Mouse (Mus musculus) stomach, embryonic 15.5 days (tissue): Measurements from ENCODE around the gene Slc25a26. TPM values are rescaled to one million over a fixed set of nuclear protein-coding genes. Genes with fewer than 3 reads are reported as not detected.

Experiments
- ATAC-seq: fragments of 200-750 bp; cut with Nextera tagmentation; 2 replicates; pipeline ENCODE4 v1.8.0; 2017; ENCODE audit warnings: low read depth, moderate number of reproducible peaks, moderate TSS enrichment; ENCODE audit not compliant: insufficient read depth, low FRiP score
- H3K27ac ChIP-seq: fragments of 300-500 bp; sonication (generic); 2 replicates; pipeline ENCODE4 v1.5.1; 2015; ENCODE audit warnings: mild to moderate bottlenecking, inconsistent platforms
- H3K27me3 ChIP-seq: fragments of 300-500 bp; sonication (generic); replicated peaks from 2 replicates; pipeline ENCODE4 v1.6.1; 2015; ENCODE audit warnings: inconsistent platforms
- H3K36me3 ChIP-seq: fragments of 300-500 bp; sonication (generic); 2 replicates; pipeline ENCODE4 v1.6.1; 2015; ENCODE audit warnings: inconsistent platforms
- H3K4me1 ChIP-seq: fragments of 300-500 bp; sonication (generic); 2 replicates; pipeline ENCODE4 v1.6.1; 2015; ENCODE audit warnings: inconsistent platforms
- H3K4me2 ChIP-seq: fragments of 300-500 bp; sonication (generic); 2 replicates; pipeline ENCODE4 v1.6.1; 2015; ENCODE audit warnings: mild to moderate bottlenecking, inconsistent platforms
- H3K4me3 ChIP-seq: fragments of 300-500 bp; sonication (generic); replicated peaks from 2 replicates; pipeline ENCODE4 v1.5.1; 2015; ENCODE audit warnings: inconsistent platforms
- H3K9ac ChIP-seq: fragments of 300-500 bp; sonication (generic); 2 replicates; pipeline ENCODE4 v1.6.1; 2015; ENCODE audit warnings: inconsistent platforms
- H3K9me3 ChIP-seq: fragments of 300-500 bp; sonication (generic); 2 replicates; pipeline ENCODE4 v1.6.1; 2016; ENCODE audit warnings: inconsistent platforms
- WGBS: fragments of 180-500 bp; shearing (Covaris S2); methylation state at CpG from one replicate; pipeline ENCODE4 v1.1.7; 2015; 5-methylcytosine and 5-hydroxymethylcytosine counted together
- polyA plus RNA-seq: library from polyadenylated mRNA; unstranded; fragments of >200 nt; fragmentation: Nextera tagmentation; extraction: Ambion mirVana; gene quantifications from 2 replicates; pipeline ENCODE4 v1.2.1, GENCODE M21; 2015

The Slc25a26 gene
- polyA plus RNA-seq, 1 experiment from 2014 or later: 7.9 TPM

- no peak overlapping the region for H3K4me3 ChIP-seq
- no peak overlapping the region for H3K9ac ChIP-seq
- H3K4me2 ChIP-seq: no peak overlapping the region
- no peaks in the 10 kb centered on the region for H3K27me3 ChIP-seq
- whole genome bisulfite sequencing: 97% methylated on average over 1 of the region's 1 CpGs
- no peak overlapping the region for H3K27ac ChIP-seq
- no peaks in the 10 kb centered on the region for H3K9me3 ChIP-seq
- H3K4me1 ChIP-seq: no peaks in the 10 kb centered on the region
- no peak for ATAC-seq
- H3K36me3 ChIP-seq: no peaks in the 10 kb centered on the region
Observed at GRCm38 (mm10) chr6:94560896-94561295, 60.8 kb downstream of the Slc25a26 start.

GRCm38 (mm10) chr6:94561346-94561745, 61.2 kb downstream of the Slc25a26 start:
- Histone ChIP-seq H3K9ac (no peak overlapping the region), H3K36me3 (no peaks in the 10 kb centered on the region), H3K27me3 (no peaks in the 10 kb centered on the region), H3K4me3 (no peak overlapping the region), H3K9me3 (no peaks in the 10 kb centered on the region), H3K27ac (no peak overlapping the region), H3K4me2 (no peak overlapping the region), H3K4me1 (no peaks in the 10 kb centered on the region)
- ATAC-seq: no peak
- WGBS: 52% methylated on average over 1 of the region's 1 CpGs

- no peaks in the 10 kb centered on the region for H3K27me3 ChIP-seq
Observed at GRCm38 (mm10) chr6:94563203-94563940, 63.2 kb downstream of the Slc25a26 start.

GRCm38 (mm10) chr6:94565766-94566165, 65.6 kb downstream of the Slc25a26 start:
- H3K4me2 ChIP-seq: no peak overlapping the region
- ATAC-seq: no peak
- H3K9ac ChIP-seq: no peak overlapping the region
- 89% methylated on average over 2 of the region's 2 CpGs for WGBS
- H3K9me3 ChIP-seq: no peaks in the 10 kb centered on the region
- no peaks in the 10 kb centered on the region for H3K4me1 ChIP-seq
- no peak overlapping the region for H3K4me3 ChIP-seq
- no peaks in the 10 kb centered on the region for H3K36me3 ChIP-seq
- H3K27me3 ChIP-seq: no peaks in the 10 kb centered on the region
- no peak overlapping the region for H3K27ac ChIP-seq

More at GRCm38 (mm10) chr6:94563203-94563940, 63.2 kb downstream of the Slc25a26 start:
- H3K27ac ChIP-seq: no peak overlapping the region
- no peak overlapping the region for H3K9ac ChIP-seq
- WGBS: 45% methylated on average over 8 of the region's 8 CpGs
- no peak overlapping the region for H3K4me2 ChIP-seq
- no peaks in the 10 kb centered on the region for H3K36me3 ChIP-seq
- H3K4me1 ChIP-seq: no peaks in the 10 kb centered on the region
- no peaks in the 10 kb centered on the region for H3K9me3 ChIP-seq
- no peak overlapping the region for H3K4me3 ChIP-seq
- no peak for ATAC-seq

- 88% methylated on average over 2 of the region's 2 CpGs for WGBS
- Histone ChIP-seq H3K9ac (no peak overlapping the region), H3K4me3 (no peak overlapping the region), H3K9me3 (no peaks in the 10 kb centered on the region), H3K27me3 (no peaks in the 10 kb centered on the region), H3K36me3 (no peaks in the 10 kb centered on the region), H3K4me1 (no peaks in the 10 kb centered on the region), H3K27ac (no peak overlapping the region), H3K4me2 (no peak overlapping the region)
- ATAC-seq: no peak
Observed at GRCm38 (mm10) chr6:94568040-94568439, 67.9 kb downstream of the Slc25a26 start.

- no peak overlapping the region for H3K27ac ChIP-seq
- WGBS: 54% methylated on average over 9 of the region's 9 CpGs
- no peaks in the 10 kb centered on the region for H3K36me3 ChIP-seq
- no peak overlapping the region for H3K4me3 ChIP-seq
- no peak overlapping the region for H3K9ac ChIP-seq
- no peak for ATAC-seq
- H3K4me2 ChIP-seq: no peak overlapping the region
- no peaks in the 10 kb centered on the region for H3K4me1 ChIP-seq
- H3K27me3 ChIP-seq: no peaks in the 10 kb centered on the region
- no peaks in the 10 kb centered on the region for H3K9me3 ChIP-seq
Observed at GRCm38 (mm10) chr6:94575526-94576166, 75.5 kb downstream of the Slc25a26 start.

DNA sequence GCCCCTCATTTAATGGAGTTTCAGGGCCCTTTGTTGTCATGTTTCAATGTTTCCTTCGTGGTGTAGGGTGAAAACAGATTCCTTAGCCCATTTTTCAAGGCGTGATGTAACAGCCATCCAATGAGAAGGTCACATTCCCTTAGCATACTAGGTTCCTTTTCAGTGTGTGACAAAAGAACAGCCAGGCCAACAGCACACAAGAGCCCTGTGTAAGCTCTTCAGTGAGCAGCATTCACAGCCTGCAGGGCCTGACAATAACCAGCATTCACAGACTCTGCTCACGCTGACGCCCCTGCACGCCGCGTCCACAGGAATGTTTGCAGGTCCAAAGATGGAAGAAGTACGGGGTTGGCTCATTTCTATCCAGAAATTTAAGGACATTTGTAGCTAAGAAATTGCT, 77.9 kb downstream of the Slc25a26 start:
- ATAC-seq: no peak
- no peak overlapping the region for H3K27ac ChIP-seq
- 71% methylated on average over 8 of the region's 8 CpGs for WGBS

DNA sequence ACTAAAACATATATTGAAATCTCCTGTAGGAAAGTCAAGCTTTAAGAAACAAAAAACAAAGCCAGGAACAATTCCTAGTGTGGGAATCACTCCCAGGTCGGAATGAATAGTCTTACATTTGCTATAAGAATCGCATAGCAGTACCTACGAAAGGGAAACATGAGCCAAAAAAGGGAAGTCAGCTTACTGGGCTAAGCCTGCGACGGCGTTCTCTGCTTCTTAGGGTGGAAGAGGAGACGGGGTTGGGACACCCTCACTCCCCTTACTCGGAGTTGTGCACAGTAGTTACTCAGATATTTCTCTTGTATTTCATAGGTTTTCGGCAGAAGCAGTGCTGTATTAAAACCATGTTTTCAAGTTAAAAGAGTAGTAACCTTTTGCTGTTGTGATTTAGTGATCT, 81.9 kb downstream of the Slc25a26 start:
- H3K9ac ChIP-seq: no peak overlapping the region
- H3K36me3 ChIP-seq: no peaks in the 10 kb centered on the region
- no peak overlapping the region for H3K4me3 ChIP-seq
- H3K9me3 ChIP-seq: no peaks in the 10 kb centered on the region
- no peaks in the 10 kb centered on the region for H3K4me1 ChIP-seq
- no peaks in the 10 kb centered on the region for H3K27me3 ChIP-seq
- no peak overlapping the region for H3K4me2 ChIP-seq
- H3K27ac ChIP-seq: no peak overlapping the region
- WGBS: 77% methylated on average over 9 of the region's 9 CpGs
- no peak for ATAC-seq

More for the DNA sequence above, 77.9 kb downstream of the Slc25a26 start:
- H3K27me3 ChIP-seq: no peaks in the 10 kb centered on the region
- H3K36me3 ChIP-seq: no peaks in the 10 kb centered on the region
- no peaks in the 10 kb centered on the region for H3K4me1 ChIP-seq
- H3K9ac ChIP-seq: no peak overlapping the region
- H3K9me3 ChIP-seq: no peaks in the 10 kb centered on the region
- H3K4me3 ChIP-seq: no peak overlapping the region
- no peak overlapping the region for H3K4me2 ChIP-seq

DNA sequence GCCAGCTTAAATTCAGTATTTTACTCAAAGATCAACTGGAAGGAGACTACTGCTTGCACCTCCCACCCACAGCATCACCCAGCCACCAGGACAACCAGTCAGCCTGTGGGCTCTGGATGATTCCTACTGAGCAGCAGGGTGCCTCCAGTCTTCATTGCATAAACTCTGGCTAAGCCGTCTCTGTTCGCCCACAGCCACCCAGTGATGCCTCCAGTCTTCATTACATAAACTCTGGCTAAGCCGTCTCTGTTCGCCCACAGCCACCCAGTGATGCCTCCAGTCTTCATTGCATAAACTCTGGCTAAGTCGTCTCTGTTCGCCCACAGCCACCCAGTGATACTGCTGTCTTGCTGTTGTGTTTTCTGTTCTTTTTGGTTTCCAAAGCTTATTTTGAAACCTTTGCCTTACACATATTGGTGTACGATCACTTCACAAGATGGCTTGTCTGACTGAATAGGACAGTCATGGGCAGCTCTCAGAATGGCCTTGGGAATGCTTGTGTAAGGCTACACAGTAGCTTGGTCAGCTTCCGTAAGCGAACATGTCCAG, 84.1 kb downstream of the Slc25a26 start:
- Histone ChIP-seq H3K4me3 (no peak overlapping the region), H3K27ac (no peak overlapping the region), H3K27me3 (no peaks in the 10 kb centered on the region), H3K4me2 (no peak overlapping the region), H3K36me3 (no peaks in the 10 kb centered on the region), H3K9me3 (no peaks in the 10 kb centered on the region), H3K4me1 (no peaks in the 10 kb centered on the region), H3K9ac (no peak overlapping the region)
- 91% methylated on average over 9 of the region's 9 CpGs for WGBS
- no peak for ATAC-seq

- no peak overlapping the region for H3K4me2 ChIP-seq
- WGBS: 83% methylated on average over 4 of the region's 4 CpGs
- H3K9me3 ChIP-seq: no peaks in the 10 kb centered on the region
- ATAC-seq: no peak
- no peaks in the 10 kb centered on the region for H3K27me3 ChIP-seq
- no peak overlapping the region for H3K4me3 ChIP-seq
- no peak overlapping the region for H3K27ac ChIP-seq
- H3K4me1 ChIP-seq: no peaks in the 10 kb centered on the region
- no peaks in the 10 kb centered on the region for H3K36me3 ChIP-seq
- H3K9ac ChIP-seq: no peak overlapping the region
Observed at GRCm38 (mm10) chr6:94584976-94585375, 84.8 kb downstream of the Slc25a26 start.

DNA sequence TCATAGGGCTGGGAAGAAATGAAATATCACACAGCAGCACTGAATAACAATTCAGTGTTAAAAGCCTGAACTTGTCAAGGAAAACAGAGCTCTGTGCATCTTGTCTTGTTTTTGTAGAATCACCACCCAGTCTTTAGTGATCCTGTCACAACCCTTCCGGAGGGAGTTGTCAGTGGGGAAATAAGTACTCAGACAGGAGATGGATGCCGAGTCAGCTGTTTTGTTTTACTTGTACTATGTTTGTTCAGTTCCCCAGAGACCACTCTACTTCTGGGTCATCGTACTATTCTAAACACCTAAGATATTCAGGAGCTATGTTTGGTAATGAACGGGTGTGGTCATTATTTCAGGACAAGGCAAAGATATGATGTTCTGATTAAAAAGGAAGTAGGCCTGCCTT, 88.2 kb downstream of the Slc25a26 start:
- Histone ChIP-seq H3K27me3 (no peaks in the 10 kb centered on the region), H3K4me1 (peaks cover 10% of the 10 kb centered on the region), H3K4me3 (no peak overlapping the region), H3K9me3 (no peaks in the 10 kb centered on the region), H3K4me2 (no peak overlapping the region), H3K27ac (no peak overlapping the region), H3K36me3 (no peaks in the 10 kb centered on the region), H3K9ac (no peak overlapping the region)
- no peak for ATAC-seq
- 56% methylated on average over 4 of the region's 4 CpGs for WGBS

DNA sequence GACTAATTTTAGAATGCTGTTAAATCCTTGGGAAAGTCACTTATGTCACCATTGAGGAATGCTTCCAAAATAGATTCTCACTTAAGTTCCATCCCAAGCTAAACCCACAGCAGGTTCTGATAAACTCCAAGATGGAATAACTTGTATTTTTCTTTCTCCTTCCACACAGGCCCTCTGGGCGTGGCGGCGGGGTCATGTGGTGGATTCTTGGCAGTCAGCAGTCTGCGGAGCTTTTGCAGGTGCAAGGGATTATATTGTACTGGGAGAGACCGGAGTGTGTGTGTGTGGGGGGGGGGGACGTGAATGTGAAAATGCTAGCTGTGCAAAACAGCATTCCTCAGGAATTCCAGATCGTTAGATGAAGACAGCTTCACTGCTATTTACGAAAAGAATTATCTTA, 92.1 kb downstream of the Slc25a26 start:
- 16% methylated on average over 8 of the region's 8 CpGs for WGBS
- ATAC-seq: peak; percentile 63; the same call in 1 of the 2 replicates
- H3K9me3 ChIP-seq: no peaks in the 10 kb centered on the region
- no peak overlapping the region for H3K4me3 ChIP-seq
- H3K4me1 ChIP-seq: peaks cover 13% of the 10 kb centered on the region
- no peak overlapping the region for H3K9ac ChIP-seq
- no peaks in the 10 kb centered on the region for H3K36me3 ChIP-seq
- no peak overlapping the region for H3K27ac ChIP-seq
- H3K27me3 ChIP-seq: no peaks in the 10 kb centered on the region
- H3K4me2 ChIP-seq: peak overlapping the region; percentile 22
